Mouse (Mus musculus) liver, embryonic 14.5 days (tissue): ENCODE measurements around the gene Rnf167.

Source experiments
- CTCF ChIP-seq: IDR thresholded peaks from 2 replicates; pipeline ENCODE4 v1.5.1; 2016; ENCODE audit warnings: antibody characterized with exemption, low read depth, control low read depth
- EP300 ChIP-seq: IDR thresholded peaks from 2 replicates; pipeline ENCODE4 v1.6.1; 2016; ENCODE audit warnings: antibody characterized with exemption, low read depth

- TF ChIP-seq EP300 (no peak), CTCF (no peak)
Observed at GRCm38 (mm10) chr11:70653345-70654197, 6.5 kb downstream of the Rnf167 start.
